ENCODE assay signal across 8 mouse cellular contexts in the genomic region with DNA sequence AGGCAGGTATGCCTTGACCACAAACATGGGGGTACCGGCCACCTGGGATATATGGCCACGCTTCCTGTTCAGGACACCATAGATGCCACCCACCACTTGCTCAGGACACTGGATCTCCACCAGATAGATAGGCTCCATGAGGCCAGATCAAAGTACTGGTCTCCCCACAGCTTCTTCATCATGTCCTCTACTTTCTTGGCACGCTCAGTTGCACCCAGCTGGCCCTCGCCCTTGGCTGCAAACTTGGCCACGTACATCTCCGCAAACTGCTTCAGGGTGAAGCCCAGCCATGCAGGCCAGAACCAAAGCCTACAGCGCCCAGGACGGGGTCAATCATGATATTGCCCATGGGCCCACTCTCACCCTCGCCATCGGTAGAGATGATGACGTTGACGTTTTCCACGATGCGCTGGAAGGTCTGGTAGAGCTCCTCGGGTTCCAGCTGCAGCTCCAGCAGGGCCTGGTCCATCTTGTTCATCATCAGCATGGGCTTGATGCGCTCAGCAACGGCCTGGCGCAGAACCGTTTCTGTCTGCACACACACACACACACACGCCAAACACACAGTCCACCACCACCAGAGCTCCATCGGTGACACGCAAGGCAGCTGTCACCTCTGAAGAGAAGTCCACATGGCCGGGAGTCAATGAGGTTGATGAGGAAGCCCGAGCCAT. TPM values are rescaled to one million over a fixed set of nuclear protein-coding genes. Genes with fewer than 3 reads are reported as not detected.
A peak's percentile ranks its signal among the peaks of the same experiment; 100 is the strongest.
DNase-seq lines count a peak whose midpoint lies in the region; ATAC-seq lines count a peak whose summit lies in the region.
"Not testable (repeated sequence)": the region's sequence is repeated elsewhere in the genome, so short reads cannot be mapped to it uniquely, and the experiment has no call there.

No protein-coding gene starts in this region.

- peak; percentile 56 for DNase-seq in adrenal gland, postnatal 14 days
- DNase-seq in forebrain, embryonic 11.5 days (ENCODE audit: low spot score) = peak; percentile 73
- peak; percentile 97 for DNase-seq in heart, adult 11 months
- peak; percentile 50 for DNase-seq in kidney, adult 9 months
- peak; percentile 46 for DNase-seq in left cerebral cortex, postnatal 4 days
- DNase-seq in lung, postnatal 14 days = peak; percentile 50
- peak; percentile 29 for DNase-seq in right cerebral cortex, postnatal 4 days
- peak; percentile 21 to 36 for DNase-seq in thymus, postnatal 36 days

- not testable (repeated sequence) for H3K9me3 ChIP-seq in forebrain, embryonic 11.5 days (ENCODE audit: control insufficient read depth, low read length)

- H3K36me3 ChIP-seq in forebrain, embryonic 11.5 days (ENCODE audit: control insufficient read depth, insufficient read depth, low read length) = not testable (repeated sequence)

- not testable (repeated sequence) for H3K9ac ChIP-seq in forebrain, embryonic 11.5 days (ENCODE audit: low read length)

- not testable (repeated sequence) for H3K4me1 ChIP-seq in forebrain, embryonic 11.5 days (replicated peaks; ENCODE audit: control insufficient read depth, insufficient read depth, low read length)

- intact Hi-C loops in left cerebral cortex, postnatal 4 days (cut with DNase I) = not testable (repeated sequence)

- 95% methylated on average over 24 of the region's 24 CpGs for WGBS in forebrain, embryonic 11.5 days

- not testable (repeated sequence) for H3K27me3 ChIP-seq in forebrain, embryonic 11.5 days (ENCODE audit: control insufficient read depth, insufficient read depth, low read length)

- not testable (repeated sequence) for H3K4me2 ChIP-seq in forebrain, embryonic 11.5 days (ENCODE audit: low read depth, low read length, severe bottlenecking)

- not testable (repeated sequence) for ATAC-seq in forebrain, embryonic 11.5 days (replicated peaks; ENCODE audit: low FRiP score)

- not testable (repeated sequence) for H3K27ac ChIP-seq in forebrain, embryonic 11.5 days (ENCODE audit: low read depth, low read length)

- H3K4me3 ChIP-seq in forebrain, embryonic 11.5 days (ENCODE audit: low read depth, low read length) = not testable (repeated sequence)

RNA-seq across cellular contexts. Expression of a gene that starts 43.1 kb away (rescaled TPM):
- 39.4 and 60.7 TPM in 2 replicates for total RNA-seq in adrenal gland, postnatal 14 days (2021)
- polyA plus RNA-seq in forebrain, embryonic 11.5 days (2014; fragmentation: Nextera tagmentation; extraction: Ambion mirVana) = 12.9 and 14.9 TPM in 2 replicates
- total RNA-seq in left cerebral cortex, postnatal 4 days (2021) = 100 to 1,000 TPM in 1 of 2 experiments, 10 to 100 TPM in 1; 76.6 to 108 TPM

RNA-seq across cellular contexts. Expression of a gene that starts 52.1 kb away (rescaled TPM):
- total RNA-seq in adrenal gland, postnatal 14 days (2021) = 57.0 and 61.1 TPM in 2 replicates
- polyA plus RNA-seq in forebrain, embryonic 11.5 days (2014; fragmentation: Nextera tagmentation; extraction: Ambion mirVana) = 75.0 and 76.2 TPM in 2 replicates
- total RNA-seq in left cerebral cortex, postnatal 4 days (2021) = 10 to 100 TPM; 73.6 to 76.8 TPM

Comparison
In these comparisons a context has a peak if more than half of its experiments do, and no peak if none do; other contexts are left out.
1. DNase-seq: peak in every context shown above with its lines; median percentile 97 in heart, adult 11 months; 73 in forebrain, embryonic 11.5 days; 56 in adrenal gland, postnatal 14 days; 50 in kidney, adult 9 months; 50 in lung, postnatal 14 days; 46 in left cerebral cortex, postnatal 4 days; 29 in right cerebral cortex, postnatal 4 days; 28 in thymus, postnatal 36 days.